Mouse (Mus musculus): ENCODE results near the gene Gm8947. TPM values are rescaled to one million over a fixed set of nuclear protein-coding genes. Genes with fewer than 3 reads are reported as not detected.

The Gm8947 gene
- polyA plus RNA-seq, 1 experiment from 2014 or later, result not detected

- ATAC-seq, result peak; percentile 92
- WGBS, result 7% methylated on average over 9 of the region's 9 CpGs
- no peak overlapping the region for H3K9ac ChIP-seq (ENCODE audit: low read length)
- 0 out of 2 replicates have a peak overlapping the region, but pooled peaks have one; percentile 3 for H3K4me2 ChIP-seq (ENCODE audit: low read length)
- peak; percentile 93 for DNase-seq (ENCODE audit: low spot score)
- H3K4me3 ChIP-seq (ENCODE audit: low read depth, low read length), result no peak overlapping the region
- H3K36me3 ChIP-seq (ENCODE audit: control insufficient read depth, insufficient read depth, low read length), result no peaks in the 10 kb centered on the region
- no peaks in the 10 kb centered on the region for H3K9me3 ChIP-seq (replicated peaks; ENCODE audit: control insufficient read depth, low read length)
- no peaks in the 10 kb centered on the region for H3K27me3 ChIP-seq (replicated peaks; ENCODE audit: control insufficient read depth, insufficient read depth, low read length)
- peaks cover 10% of the 10 kb centered on the region; the same call in 1 of the 2 replicates for H3K4me1 ChIP-seq (ENCODE audit: control insufficient read depth, insufficient read depth, low read length)
- H3K27ac ChIP-seq (ENCODE audit: low read depth, low read length), result no peak overlapping the region; the same call in 1 of the 2 replicates
Measured at GRCm38 (mm10) chr1:151157963-151158856, 34.0 kb upstream of the Gm8947 start.

DNA sequence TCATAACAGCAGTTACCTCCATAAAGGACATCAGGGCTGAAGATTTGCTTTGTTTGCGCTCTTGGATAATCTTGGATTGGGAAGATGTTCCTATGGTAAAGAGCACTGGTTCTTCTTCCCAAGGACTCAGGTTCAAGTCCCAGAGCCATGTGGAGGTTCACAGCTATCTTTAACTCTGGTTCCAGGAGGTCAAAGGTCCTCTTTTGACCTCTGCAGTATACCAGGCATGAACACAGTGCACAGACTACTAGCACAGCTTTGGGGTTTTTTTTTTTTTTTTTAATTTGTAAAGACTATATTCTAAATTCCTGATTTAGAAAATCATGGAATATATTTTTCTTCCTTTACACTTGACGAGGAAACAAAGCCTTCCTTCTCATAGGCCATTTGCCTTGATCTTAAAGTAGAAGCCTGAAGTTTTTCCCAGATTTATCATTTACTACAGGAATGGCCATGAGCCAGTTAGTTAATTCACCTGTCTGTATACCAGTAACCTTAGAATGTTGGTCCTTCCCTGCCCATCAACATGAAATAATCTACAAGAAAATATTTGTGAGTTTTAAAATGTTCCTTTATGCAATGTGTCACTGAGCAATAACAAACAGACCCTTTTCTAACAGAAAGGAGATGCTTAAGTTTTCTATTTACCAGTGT, 33.2 kb upstream of the Gm8947 start:
- Histone ChIP-seq H3K4me1 (ENCODE audit: control insufficient read depth, insufficient read depth, low read length) (peaks cover 10% of the 10 kb centered on the region; the same call in 1 of the 2 replicates), H3K4me2 (ENCODE audit: low read length) (no peak overlapping the region), H3K9ac (ENCODE audit: low read length) (no peak overlapping the region), H3K9me3 (replicated peaks; ENCODE audit: control insufficient read depth, low read length) (no peaks in the 10 kb centered on the region), H3K27ac (ENCODE audit: low read depth, low read length) (no peak overlapping the region), H3K27me3 (replicated peaks; ENCODE audit: control insufficient read depth, insufficient read depth, low read length) (no peaks in the 10 kb centered on the region), H3K36me3 (ENCODE audit: control insufficient read depth, insufficient read depth, low read length) (no peaks in the 10 kb centered on the region), H3K4me3 (ENCODE audit: low read depth, low read length) (no peak overlapping the region)
- no peak for ATAC-seq
- 79% methylated on average over 2 of the region's 2 CpGs for WGBS
- DNase-seq (ENCODE audit: low spot score), result no peak

DNA sequence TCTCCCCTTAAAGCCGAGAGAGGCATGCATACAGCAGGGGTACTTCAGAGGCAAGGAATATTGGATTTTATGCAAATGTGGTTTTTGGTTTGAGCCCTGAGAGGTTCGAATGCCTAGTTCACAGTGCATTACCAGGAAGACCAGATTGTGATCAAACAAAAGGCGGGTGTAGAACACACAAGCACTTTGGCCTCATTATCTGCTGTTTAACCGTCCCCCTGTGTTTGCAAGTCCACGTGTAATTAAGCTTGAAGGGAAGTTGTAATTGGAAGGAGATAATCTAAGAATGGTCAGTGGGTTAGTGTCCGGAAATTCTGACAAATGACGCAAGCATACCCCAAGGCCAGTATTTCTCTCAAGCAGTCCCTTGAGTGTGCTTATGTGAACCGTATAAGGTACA, 26.1 kb upstream of the Gm8947 start:
- WGBS, result 11% methylated on average over 8 of the region's 8 CpGs
- Histone ChIP-seq H3K4me1 (ENCODE audit: control insufficient read depth, insufficient read depth, low read length) (peaks cover 16% of the 10 kb centered on the region), H3K27ac (ENCODE audit: low read depth, low read length) (no peak overlapping the region), H3K4me3 (ENCODE audit: low read depth, low read length) (no peak overlapping the region), H3K9me3 (replicated peaks; ENCODE audit: control insufficient read depth, low read length) (no peaks in the 10 kb centered on the region), H3K27me3 (replicated peaks; ENCODE audit: control insufficient read depth, insufficient read depth, low read length) (no peaks in the 10 kb centered on the region), H3K9ac (ENCODE audit: low read length) (no peak overlapping the region), H3K4me2 (ENCODE audit: low read length) (no peak overlapping the region), H3K36me3 (ENCODE audit: control insufficient read depth, insufficient read depth, low read length) (no peaks in the 10 kb centered on the region)
- no peak for DNase-seq (ENCODE audit: low spot score)
- ATAC-seq, result no peak

- peak; percentile 74 for ATAC-seq
- DNase-seq (ENCODE audit: low spot score), result peak; percentile 68
- 2% methylated on average over 12 of the region's 12 CpGs for WGBS
- H3K9ac ChIP-seq (ENCODE audit: low read length), result no peak overlapping the region
- no peaks in the 10 kb centered on the region for H3K9me3 ChIP-seq (replicated peaks; ENCODE audit: control insufficient read depth, low read length)
- H3K27ac ChIP-seq (ENCODE audit: low read depth, low read length), result peak overlapping the region; percentile 27; the same call in 1 of the 2 replicates
- H3K4me2 ChIP-seq (ENCODE audit: low read length), result 0 out of 2 replicates have a peak overlapping the region, but pooled peaks have one; percentile 9
- no peaks in the 10 kb centered on the region for H3K27me3 ChIP-seq (replicated peaks; ENCODE audit: control insufficient read depth, insufficient read depth, low read length)
- H3K36me3 ChIP-seq (ENCODE audit: control insufficient read depth, insufficient read depth, low read length), result no peaks in the 10 kb centered on the region
- H3K4me1 ChIP-seq (ENCODE audit: control insufficient read depth, insufficient read depth, low read length), result peaks cover 21% of the 10 kb centered on the region
- no peak overlapping the region for H3K4me3 ChIP-seq (ENCODE audit: low read depth, low read length)
Measured at GRCm38 (mm10) chr1:151167297-151168047, 24.7 kb upstream of the Gm8947 start.

- H3K4me2 ChIP-seq (ENCODE audit: low read length), result no peak overlapping the region
- H3K9me3 ChIP-seq (replicated peaks; ENCODE audit: control insufficient read depth, low read length), result no peaks in the 10 kb centered on the region
- DNase-seq (ENCODE audit: low spot score), result no peak
- ATAC-seq, result no peak
- no peak overlapping the region for H3K27ac ChIP-seq (ENCODE audit: low read depth, low read length)
- H3K4me1 ChIP-seq (ENCODE audit: control insufficient read depth, insufficient read depth, low read length), result peaks cover 21% of the 10 kb centered on the region
- H3K4me3 ChIP-seq (ENCODE audit: low read depth, low read length), result no peak overlapping the region
- H3K9ac ChIP-seq (ENCODE audit: low read length), result no peak overlapping the region
- 55% methylated on average over 3 of the region's 3 CpGs for WGBS
- no peaks in the 10 kb centered on the region for H3K36me3 ChIP-seq (ENCODE audit: control insufficient read depth, insufficient read depth, low read length)
- no peaks in the 10 kb centered on the region for H3K27me3 ChIP-seq (replicated peaks; ENCODE audit: control insufficient read depth, insufficient read depth, low read length)
Measured at GRCm38 (mm10) chr1:151168637-151169036, 23.5 kb upstream of the Gm8947 start.

DNA sequence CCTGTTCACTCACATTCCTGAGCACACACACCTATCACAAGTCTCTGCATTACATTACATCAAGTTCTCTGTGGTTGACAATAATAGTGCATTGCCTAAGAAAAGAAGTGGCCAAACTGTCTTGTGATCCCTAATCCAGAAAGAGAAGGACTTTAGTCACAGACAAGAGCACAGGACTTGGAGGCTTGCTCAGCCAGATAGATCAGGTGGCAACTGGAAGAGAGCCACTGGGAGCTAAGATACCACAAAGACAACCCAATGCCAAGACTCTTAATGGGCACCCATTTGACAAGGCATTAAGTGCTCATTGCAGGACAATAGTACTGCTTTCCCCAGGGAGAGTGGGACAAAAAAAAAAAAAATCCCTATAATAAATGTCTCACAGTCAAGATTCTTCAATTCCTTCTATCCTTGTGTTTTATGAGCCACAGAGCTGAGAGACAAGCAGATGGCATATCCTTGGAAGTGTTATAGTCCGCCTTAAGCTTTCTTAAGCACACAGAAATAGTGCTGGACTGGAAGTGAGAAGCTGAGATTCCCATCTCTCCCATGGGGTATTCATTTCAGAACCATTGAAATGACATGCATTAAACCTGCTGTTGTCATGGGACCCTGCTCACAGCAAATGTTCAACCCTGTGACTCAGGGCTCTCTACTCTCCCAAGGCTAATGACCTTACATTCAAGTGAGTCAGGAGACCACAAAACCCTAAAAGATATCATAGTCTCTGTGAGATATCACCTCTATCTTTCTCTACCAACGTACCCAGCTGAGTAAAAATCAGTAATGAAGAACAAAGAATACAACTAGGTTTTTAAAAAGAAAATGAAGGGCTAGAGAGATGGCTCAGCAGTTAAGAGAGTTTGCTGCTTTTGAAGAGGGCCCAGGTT, 20.4 kb upstream of the Gm8947 start:
- H3K9ac ChIP-seq (ENCODE audit: low read length), result no peak overlapping the region
- H3K4me1 ChIP-seq (ENCODE audit: control insufficient read depth, insufficient read depth, low read length), result peaks cover 16% of the 10 kb centered on the region; the same call in 1 of the 2 replicates
- no peak overlapping the region for H3K4me3 ChIP-seq (ENCODE audit: low read depth, low read length)
- no peak for ATAC-seq
- WGBS, result 74% methylated on average over 2 of the region's 2 CpGs
- DNase-seq (ENCODE audit: low spot score), result no peak
- no peaks in the 10 kb centered on the region for H3K9me3 ChIP-seq (replicated peaks; ENCODE audit: control insufficient read depth, low read length)
- no peaks in the 10 kb centered on the region for H3K27me3 ChIP-seq (replicated peaks; ENCODE audit: control insufficient read depth, insufficient read depth, low read length)
- H3K27ac ChIP-seq (ENCODE audit: low read depth, low read length), result no peak overlapping the region
- H3K4me2 ChIP-seq (ENCODE audit: low read length), result no peak overlapping the region
- H3K36me3 ChIP-seq (ENCODE audit: control insufficient read depth, insufficient read depth, low read length), result no peaks in the 10 kb centered on the region

- no peaks in the 10 kb centered on the region for H3K36me3 ChIP-seq (ENCODE audit: control insufficient read depth, insufficient read depth, low read length)
- H3K9me3 ChIP-seq (replicated peaks; ENCODE audit: control insufficient read depth, low read length), result no peaks in the 10 kb centered on the region
- H3K4me1 ChIP-seq (ENCODE audit: control insufficient read depth, insufficient read depth, low read length), result peaks cover 4% of the 10 kb centered on the region
- H3K27ac ChIP-seq (ENCODE audit: low read depth, low read length), result no peak overlapping the region
- DNase-seq (ENCODE audit: low spot score), result peak; percentile 24
- WGBS, result 11% methylated on average over 10 of the region's 10 CpGs
- peak overlapping the region; percentile 33 for H3K4me2 ChIP-seq (ENCODE audit: low read length)
- H3K9ac ChIP-seq (ENCODE audit: low read length), result no peak overlapping the region
- ATAC-seq, result peak; percentile 79
- H3K4me3 ChIP-seq (ENCODE audit: low read depth, low read length), result peak overlapping the region; percentile 8
- no peaks in the 10 kb centered on the region for H3K27me3 ChIP-seq (replicated peaks; ENCODE audit: control insufficient read depth, insufficient read depth, low read length)
Measured at GRCm38 (mm10) chr1:151177030-151177936, 14.9 kb upstream of the Gm8947 start.
